Mouse (Mus musculus) cerebellum, adult (tissue): ENCODE measurements around the gene Akt1s1.
"Not testable (repeated sequence)": the region's sequence is repeated elsewhere in the genome, so short reads cannot be mapped to it uniquely, and the experiment has no call there.

Experiments used
- ATAC-seq: cut with Nextera tagmentation; 2 replicates; pipeline ENCODE4 v1.9.2; 2017; ENCODE audit warnings: mild to moderate bottlenecking, moderate library complexity, mixed read lengths; ENCODE audit not compliant: insufficient number of reproducible peaks, low FRiP score, low TSS enrichment

The Akt1s1 gene

GRCm38 (mm10) chr7:44867802-44868201 lies 19.0 kb downstream of the Akt1s1 start:
- ATAC-seq: no peak

GRCm38 (mm10) chr7:44868465-44868864 lies 19.7 kb downstream of the Akt1s1 start:
- no peak for ATAC-seq

- ATAC-seq: peak; percentile 28; the same call in 1 of the 2 replicates
Measured at GRCm38 (mm10) chr7:44868919-44869696, 20.3 kb downstream of the Akt1s1 start.

GRCm38 (mm10) chr7:44869697-44870528 lies 21.1 kb downstream of the Akt1s1 start, which contains the start of gene Ptov1:
Gene Ptov1, minus strand, starts transcription at chr7:44869788.
- ATAC-seq: peak; percentile 92

GRCm38 (mm10) chr7:44870614-44871013 lies 21.8 kb downstream of the Akt1s1 start:
- no peak for ATAC-seq

- ATAC-seq: no peak
Measured at GRCm38 (mm10) chr7:44871181-44871580, 22.4 kb downstream of the Akt1s1 start.

GRCm38 (mm10) chr7:44871774-44872173 lies 23.0 kb downstream of the Akt1s1 start:
- not testable (repeated sequence) for ATAC-seq

- no peak for ATAC-seq
Measured at GRCm38 (mm10) chr7:44877833-44878232, 29.0 kb downstream of the Akt1s1 start.

- no peak for ATAC-seq
Measured at GRCm38 (mm10) chr7:44883036-44883435, 34.2 kb downstream of the Akt1s1 start.

- ATAC-seq: no peak
Measured at GRCm38 (mm10) chr7:44884637-44885036, 35.8 kb downstream of the Akt1s1 start.

- no peak for ATAC-seq
Measured at GRCm38 (mm10) chr7:44886964-44887363, 38.2 kb downstream of the Akt1s1 start.

- no peak for ATAC-seq
Measured at GRCm38 (mm10) chr7:44888256-44889105, 39.7 kb downstream of the Akt1s1 start.

- ATAC-seq: no peak
Measured at GRCm38 (mm10) chr7:44890180-44890579, 41.4 kb downstream of the Akt1s1 start.

- no peak for ATAC-seq
Measured at GRCm38 (mm10) chr7:44890737-44891136, 41.9 kb downstream of the Akt1s1 start.

GRCm38 (mm10) chr7:44891611-44892010 lies 42.8 kb downstream of the Akt1s1 start:
- no peak for ATAC-seq

- ATAC-seq: peak; percentile 57; the same call in 1 of the 2 replicates
Measured at GRCm38 (mm10) chr7:44892276-44892921, 43.6 kb downstream of the Akt1s1 start, which contains the start of gene Med25. Gene Med25, minus strand, starts transcription at chr7:44892712.

- ATAC-seq: no peak
Measured at GRCm38 (mm10) chr7:44893197-44893596, 44.4 kb downstream of the Akt1s1 start.

- no peak for ATAC-seq
Measured at GRCm38 (mm10) chr7:44894175-44894574, 45.4 kb downstream of the Akt1s1 start.

GRCm38 (mm10) chr7:44895206-44895592 lies 46.4 kb downstream of the Akt1s1 start:
- no peak for ATAC-seq
